Comparison of ENCODE assay signal across 8 mouse cellular contexts in the genomic region with DNA sequence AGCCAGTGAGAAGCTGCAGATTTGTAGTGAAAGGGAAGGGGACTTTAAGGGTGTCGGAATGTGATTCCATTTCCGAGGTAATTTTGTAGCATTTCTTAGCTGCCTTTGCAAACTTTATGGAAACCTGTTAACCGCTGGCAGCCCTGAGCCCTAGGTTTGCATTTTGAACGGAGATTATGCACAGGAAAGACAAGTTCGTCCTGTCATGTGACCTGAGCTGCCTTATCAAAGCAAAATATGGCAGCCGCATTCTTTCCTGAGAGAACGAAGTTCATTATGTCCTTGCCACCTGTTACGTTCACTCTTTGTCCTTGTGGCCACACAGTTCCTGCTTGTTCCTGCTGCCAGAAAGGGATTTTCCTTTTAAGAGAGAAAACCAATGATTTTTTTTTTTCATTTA.
A peak's percentile ranks its signal among the peaks of the same experiment; 100 is the strongest.
DNase-seq lines count a peak whose midpoint lies in the region; ATAC-seq and TF ChIP-seq lines count a peak whose summit lies in the region.

No protein-coding gene starts in this region.

- no peaks in the 10 kb centered on the region for H3K9me3 ChIP-seq in heart, embryonic 12.5 days (replicated peaks)
- H3K9me3 ChIP-seq in kidney, embryonic 14.5 days (ENCODE audit: control insufficient read depth, low read length) = no peaks in the 10 kb centered on the region
- H3K9me3 ChIP-seq in lung, postnatal 0 days (ENCODE audit: low read length) = no peaks in the 10 kb centered on the region

- H3K27me3 ChIP-seq in heart, embryonic 12.5 days (replicated peaks) = no peaks in the 10 kb centered on the region
- no peaks in the 10 kb centered on the region for H3K27me3 ChIP-seq in kidney, embryonic 14.5 days (ENCODE audit: control insufficient read depth, insufficient read depth, low read length)
- no peaks in the 10 kb centered on the region for H3K27me3 ChIP-seq in lung, postnatal 0 days (replicated peaks; ENCODE audit: insufficient read depth, low read length)

- 17% methylated on average over 8 of the region's 8 CpGs for WGBS in heart, embryonic 12.5 days
- 12% methylated on average over 8 of the region's 8 CpGs for WGBS in kidney, embryonic 14.5 days
- WGBS in lung, postnatal 0 days = 8% methylated on average over 8 of the region's 8 CpGs

- H3K4me3 ChIP-seq in heart, embryonic 12.5 days = peak overlapping the region; percentile 38
- peak overlapping the region; percentile 48 for H3K4me3 ChIP-seq in kidney, embryonic 14.5 days (ENCODE audit: low read length)
- H3K4me3 ChIP-seq in lung, postnatal 0 days (ENCODE audit: low read depth, low read length) = peak overlapping the region; percentile 39

- H3K4me1 ChIP-seq in heart, embryonic 12.5 days (replicated peaks) = peaks cover 3% of the 10 kb centered on the region; the same call in 1 of the 2 replicates
- 0 out of 2 replicates have a peak, but pooled peaks cover 8% of the 10 kb centered on the region for H3K4me1 ChIP-seq in kidney, embryonic 14.5 days (ENCODE audit: control insufficient read depth, insufficient read depth, low read length)
- H3K4me1 ChIP-seq in lung, postnatal 0 days (ENCODE audit: insufficient read depth, low read depth, low read length) = no peaks in the 10 kb centered on the region

- DNase-seq in adipocyte (ENCODE audit: low spot score) = peak; percentile 22
- DNase-seq in embryo, embryonic 10.5 days (ENCODE audit: low spot score) = peak; percentile 83
- DNase-seq in lung, postnatal 0 days (ENCODE audit: low spot score) = peak; percentile 68
- peak; percentile 28 for DNase-seq in ovary, postnatal 10 days (ENCODE audit: low spot score)
- no peak for DNase-seq in cerebellum, adult 18-20 months
- no peak for DNase-seq in cerebellum, postnatal 36 days

- H3K4me2 ChIP-seq in heart, embryonic 12.5 days = peak overlapping the region; percentile 54
- H3K4me2 ChIP-seq in kidney, embryonic 14.5 days (replicated peaks; ENCODE audit: low read depth, low read length) = peak overlapping the region; percentile 53
- H3K4me2 ChIP-seq in lung, postnatal 0 days (replicated peaks; ENCODE audit: low read depth, low read length) = peak overlapping the region; percentile 71

- H3K27ac ChIP-seq in heart, embryonic 12.5 days (ENCODE audit: poor library complexity, severe bottlenecking) = peak overlapping the region; percentile 76
- H3K27ac ChIP-seq in kidney, embryonic 14.5 days (ENCODE audit: low read depth, low read length) = peak overlapping the region; percentile 92
- H3K27ac ChIP-seq in lung, postnatal 0 days (ENCODE audit: low read length) = peak overlapping the region; percentile 86

- H3K36me3 ChIP-seq in heart, embryonic 12.5 days = peaks cover 19% of the 10 kb centered on the region
- no peaks in the 10 kb centered on the region; the same call in 1 of the 2 replicates for H3K36me3 ChIP-seq in kidney, embryonic 14.5 days (ENCODE audit: control insufficient read depth, insufficient read depth, low read length)
- H3K36me3 ChIP-seq in lung, postnatal 0 days (ENCODE audit: insufficient read depth, low read length) = no peaks in the 10 kb centered on the region

- 0 out of 2 replicates have a peak overlapping the region, but pooled peaks have one; percentile 30 for H3K9ac ChIP-seq in heart, embryonic 12.5 days
- peak overlapping the region; percentile 61; the same call in 1 of the 2 replicates for H3K9ac ChIP-seq in kidney, embryonic 14.5 days (ENCODE audit: low read depth, low read length)
- 0 out of 2 replicates have a peak overlapping the region, but pooled peaks have one; percentile 27 for H3K9ac ChIP-seq in lung, postnatal 0 days (replicated peaks; ENCODE audit: low read depth)

- no peak for TF ChIP-seq CTCF in lung, postnatal 0 days (IDR thresholded peaks at IDR 0.05)

- TF ChIP-seq EP300 in lung, postnatal 0 days (IDR thresholded peaks at IDR 0.05) = no peak

- 0 out of 2 replicates have a peak, but pooled peaks have one; percentile 64 for ATAC-seq in heart, embryonic 12.5 days (ENCODE audit: insufficient number of reproducible peaks, low FRiP score)
- no peak for ATAC-seq in kidney, embryonic 14.5 days (ENCODE audit: low FRiP score, low TSS enrichment)
- ATAC-seq in lung, postnatal 0 days = peak; percentile 29; the same call in 1 of the 2 replicates

Comparison
In these comparisons a context has a peak if more than half of its experiments do, and no peak if none do; other contexts are left out.
1. DNase-seq: peak in adipocyte (single experiment), embryo, embryonic 10.5 days (single experiment), lung, postnatal 0 days (single experiment) and ovary, postnatal 10 days (single experiment); none in cerebellum, adult 18-20 months (0 of 2) and cerebellum, postnatal 36 days (0 of 2).
2. Peak in every context shown above with its lines, with median percentiles within 50 percentile points of each other: H3K27ac ChIP-seq, H3K4me2 ChIP-seq, H3K4me3 ChIP-seq and H3K9ac ChIP-seq.